Mouse (Mus musculus): ENCODE data around the gene Olfr918. TPM values are rescaled to one million over a fixed set of nuclear protein-coding genes. Genes with fewer than 3 reads are reported as not detected.

Olfr918 gene
- total RNA-seq (2023): not detected

GRCm38 (mm10) chr9:38674501-38674900, at the start of gene Olfr918:
TSS of gene Olfr918 (minus strand) at chr9:38674601.

GRCm38 (mm10) chr9:38718102-38718501, 43.7 kb upstream of the Olfr918 start, which contains the start of gene Vwa5a:
TSS of gene Vwa5a (plus strand) at chr9:38718268.

GRCm38 (mm10) chr9:38665742-38666141, 8.7 kb downstream of the Olfr918 start, which contains the start of gene Olfr917:
TSS of gene Olfr917 (minus strand) at chr9:38665842.

GRCm38 (mm10) chr9:38659775-38660174, 14.6 kb downstream of the Olfr918 start, which contains the start of gene Olfr916:
TSS of gene Olfr916 (minus strand) at chr9:38659875.

Other genes starting within 250 kb of the Olfr918 start
- gene Olfr901, start 245.1 kb downstream of the Olfr918 start, total RNA-seq (2023): not detected
- gene Olfr902, start 226.9 kb downstream of the Olfr918 start, total RNA-seq (2023): not detected
- not detected for gene Olfr904, start 211.5 kb downstream of the Olfr918 start, total RNA-seq (2023)
- gene Olfr905, start 203.5 kb downstream of the Olfr918 start, total RNA-seq (2023): 0.12 TPM
- gene Olfr906, start 187.5 kb downstream of the Olfr918 start, total RNA-seq (2023): not detected
- gene Olfr907, start 178.8 kb downstream of the Olfr918 start, total RNA-seq (2023): not detected
- gene Olfr911-ps1, start 153.0 kb downstream of the Olfr918 start, total RNA-seq (2023): not detected
- gene Olfr910, start 136.8 kb downstream of the Olfr918 start, total RNA-seq (2023): not detected
- gene Olfr912, start 94.4 kb downstream of the Olfr918 start, total RNA-seq (2023): not detected
- not detected for gene Olfr913, start 81.8 kb downstream of the Olfr918 start, total RNA-seq (2023)
- not detected for gene Olfr914, start 69.5 kb downstream of the Olfr918 start, total RNA-seq (2023)
- not detected for gene Olfr916, start 14.7 kb downstream of the Olfr918 start, total RNA-seq (2023)
- gene Olfr917, start 8.8 kb downstream of the Olfr918 start, total RNA-seq (2023): not detected
- not detected for gene Olfr919, start 29.1 kb upstream of the Olfr918 start, total RNA-seq (2023)
- 6.6 TPM for gene Vwa5a, start 43.7 kb upstream of the Olfr918 start, total RNA-seq (2023)
- not detected for gene Olfr920, start 77.7 kb upstream of the Olfr918 start, total RNA-seq (2023)
- gene Olfr921, start 98.5 kb upstream of the Olfr918 start, total RNA-seq (2023): not detected
- gene Olfr922, start 140.0 kb upstream of the Olfr918 start, total RNA-seq (2023): not detected
- not detected for gene Olfr923, start 151.9 kb upstream of the Olfr918 start, total RNA-seq (2023)
- gene Olfr924, start 169.8 kb upstream of the Olfr918 start, total RNA-seq (2023): not detected
- not detected for gene Olfr26, start 180.5 kb upstream of the Olfr918 start, total RNA-seq (2023)
- not detected for gene Olfr926, start 202.5 kb upstream of the Olfr918 start, total RNA-seq (2023)